Mouse (Mus musculus): Measurements from ENCODE around the gene Utp4.

DNA sequence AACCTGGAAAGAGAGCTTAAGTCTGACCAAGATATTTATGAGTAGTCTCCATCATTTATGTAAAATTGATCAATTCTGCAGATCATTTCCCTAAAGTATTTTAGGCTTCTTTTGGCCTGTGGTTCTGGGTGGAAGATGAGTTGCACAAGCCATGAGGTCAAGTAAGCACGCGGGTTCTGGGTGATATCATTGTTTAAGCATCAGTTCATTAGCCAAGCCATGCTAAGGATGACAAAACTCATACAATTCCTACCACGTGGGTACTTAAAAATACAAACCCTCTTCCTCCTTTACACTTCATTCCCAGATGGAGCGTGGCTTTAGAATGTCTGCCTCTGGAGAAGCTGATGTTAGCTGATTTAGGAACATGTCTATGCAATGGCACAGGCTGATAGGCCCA is 60.1 kb downstream of the Utp4 start:
- TF ChIP-seq CHD2 (IDR thresholded peaks at IDR 0.05; ENCODE audit: low read depth, low read length) (no peak), HCFC1 (IDR thresholded peaks at IDR 0.05; ENCODE audit: borderline replicate concordance, insufficient read depth, low read length) (no peak)

Measured in ES-E14 (cell line).